Mouse (Mus musculus) MEL (cell line): ENCODE results near the gene Nlrc4. TPM values are rescaled to one million over a fixed set of nuclear protein-coding genes. Genes with fewer than 3 reads are reported as not detected.

Experiments used
- DNase-seq: peaks from one replicate; pipeline ENCODE4 v3.0.0; 2011; ENCODE audit warnings: low read depth, low spot score
- H3K27ac ChIP-seq: 2 replicates; pipeline ENCODE4 v1.5.1; 2012; ENCODE audit warnings: low read depth, mild to moderate bottlenecking, control low read depth, low read length, moderate library complexity; ENCODE audit not compliant: control insufficient read depth
- H3K27me3 ChIP-seq, 2 experiments: fragments of 150-350 bp in 1 of 2; sonication (generic) in 1 of 2; 2 replicates each; pipeline ENCODE4 v1.6.1; 2012; ENCODE audit warnings: low read length in 2 of 2, mild to moderate bottlenecking in 2 of 2, improper control_type of control experiment in 1 of 2, moderate library complexity in 1 of 2; ENCODE audit not compliant: insufficient read depth in 2 of 2, control insufficient read depth in 1 of 2
- H3K36me3 ChIP-seq, 2 experiments: 2 replicates each; pipeline ENCODE4 v1.6.1; 2012 to 2014; ENCODE audit warnings: low read length in 2 of 2, improper control_type of control experiment in 1 of 2, inconsistent platforms in 1 of 2, mild to moderate bottlenecking in 1 of 2; ENCODE audit not compliant: insufficient read depth in 2 of 2, control insufficient read depth in 1 of 2
- H3K4me1 ChIP-seq, 2 experiments: fragments of 150-350 bp in 1 of 2; sonication (generic) in 1 of 2; 2 replicates each; pipeline ENCODE4 v1.6.1; 2012; ENCODE audit warnings: low read length in 2 of 2, improper control_type of control experiment in 1 of 2, mild to moderate bottlenecking in 1 of 2; ENCODE audit not compliant: insufficient read depth in 2 of 2, control insufficient read depth in 1 of 2
- H3K4me3 ChIP-seq, 2 experiments: fragments of 150-350 bp in 1 of 2; sonication (generic) in 1 of 2; 2 replicates each; pipeline ENCODE4 v1.5.1; 2012; ENCODE audit warnings: low read depth in 2 of 2, low read length in 2 of 2, mild to moderate bottlenecking in 2 of 2, moderate library complexity in 2 of 2, control low read depth in 1 of 2, improper control_type of control experiment in 1 of 2; ENCODE audit not compliant: control insufficient read depth in 1 of 2, insufficient read depth in 1 of 2
- H3K79me2 ChIP-seq: 2 replicates; pipeline ENCODE4 v1.6.1; 2012; ENCODE audit warnings: mild to moderate bottlenecking, low read length, moderate library complexity; ENCODE audit not compliant: control insufficient read depth, poor library complexity, insufficient read depth
- H3K9ac ChIP-seq: 2 replicates; pipeline ENCODE4 v1.6.1; 2012; ENCODE audit warnings: low read depth, mild to moderate bottlenecking, control low read depth, low read length, moderate library complexity; ENCODE audit not compliant: control insufficient read depth, poor library complexity, severe bottlenecking
- H3K9me3 ChIP-seq: fragments of 150-350 bp; sonication (generic); replicated peaks from 2 replicates; pipeline ENCODE4 v1.6.1; 2012; ENCODE audit warnings: mild to moderate bottlenecking, low read length, improper control_type of control experiment, moderate library complexity; ENCODE audit not compliant: insufficient read depth
- BHLHE40 ChIP-seq: IDR thresholded peaks from 2 replicates; pipeline ENCODE4 v1.6.1; 2012; ENCODE audit warnings: low read depth, mild to moderate bottlenecking, inconsistent platforms, low read length, improper control_type of control experiment, borderline replicate concordance
- CHD1 ChIP-seq: IDR thresholded peaks from 2 replicates; pipeline ENCODE4 v1.6.1; 2012; ENCODE audit warnings: low read depth, mild to moderate bottlenecking, inconsistent platforms, low read length, improper control_type of control experiment
- CHD2 ChIP-seq: IDR thresholded peaks from 2 replicates; pipeline ENCODE4 v1.6.1; 2011; ENCODE audit warnings: low read length, improper control_type of control experiment
- CTCF ChIP-seq, 3 experiments: IDR thresholded peaks in 2 of 3; conservative IDR thresholded peaks in 1 of 3; 2 replicates each; pipeline ENCODE4 v1.5.1; 2011 to 2012; ENCODE audit warnings: low read length in 3 of 3, low read depth in 2 of 3, mild to moderate bottlenecking in 2 of 3, improper control_type of control experiment in 1 of 3, inconsistent platforms in 1 of 3, mixed read lengths in 1 of 3, moderate library complexity in 1 of 3; ENCODE audit not compliant: control insufficient read depth in 1 of 3, insufficient read depth in 1 of 3, poor library complexity in 1 of 3, severe bottlenecking in 1 of 3
- E2F4 ChIP-seq: IDR thresholded peaks from 2 replicates; pipeline ENCODE4 v1.6.1; 2011; ENCODE audit warnings: low read depth, low read length, improper control_type of control experiment, borderline replicate concordance
- ELF1 ChIP-seq: IDR thresholded peaks from 2 replicates; pipeline ENCODE4 v1.6.1; 2014; ENCODE audit warnings: low read depth, mild to moderate bottlenecking, inconsistent platforms, low read length, improper control_type of control experiment, moderate library complexity
- EP300 ChIP-seq, 2 experiments: IDR thresholded peaks; 2 replicates each; pipeline ENCODE4 v1.6.1; 2011; ENCODE audit warnings: improper control_type of control experiment in 2 of 2, low read length in 2 of 2, low read depth in 1 of 2, mild to moderate bottlenecking in 1 of 2
- GATA1 ChIP-seq: IDR thresholded peaks from 2 replicates; pipeline ENCODE4 v1.6.1; 2011; ENCODE audit warnings: low read depth, low read length, improper control_type of control experiment
- HCFC1 ChIP-seq: IDR thresholded peaks from 2 replicates; pipeline ENCODE4 v1.6.1; 2012; ENCODE audit warnings: low read depth, mild to moderate bottlenecking, inconsistent platforms, low read length, improper control_type of control experiment, moderate library complexity
- MAX ChIP-seq: IDR thresholded peaks from 2 replicates; pipeline ENCODE4 v1.6.1; 2011; ENCODE audit warnings: low read length, improper control_type of control experiment
- MEF2A ChIP-seq: IDR thresholded peaks from 2 replicates; pipeline ENCODE4 v1.6.1; 2014; ENCODE audit warnings: low read depth, mild to moderate bottlenecking, inconsistent platforms, low read length, improper control_type of control experiment; ENCODE audit not compliant: poor library complexity, insufficient replicate concordance, severe bottlenecking; ENCODE audit errors: extremely low read depth
- NELFE ChIP-seq: IDR thresholded peaks from 2 replicates; pipeline ENCODE4 v1.6.1; 2011; ENCODE audit warnings: low read depth, low read length, improper control_type of control experiment
- NRF1 ChIP-seq: IDR thresholded peaks from 2 replicates; pipeline ENCODE4 v1.6.1; 2014; ENCODE audit warnings: low read depth, mild to moderate bottlenecking, inconsistent platforms, low read length, improper control_type of control experiment, moderate library complexity; ENCODE audit not compliant: poor library complexity, insufficient read depth, severe bottlenecking
- POLR2A ChIP-seq, 2 experiments: IDR thresholded peaks; 2 replicates each; pipeline ENCODE4 v1.6.1; 2011 to 2012; ENCODE audit warnings: low read length in 2 of 2, mild to moderate bottlenecking in 2 of 2, control low read depth in 1 of 2, improper control_type of control experiment in 1 of 2, low read depth in 1 of 2, moderate library complexity in 1 of 2; ENCODE audit not compliant: control insufficient read depth in 1 of 2, insufficient read depth in 1 of 2, poor library complexity in 1 of 2
- SIN3A ChIP-seq: IDR thresholded peaks from 2 replicates; pipeline ENCODE4 v1.6.1; 2012; ENCODE audit warnings: low read length, improper control_type of control experiment, inconsistent platforms
- TBP ChIP-seq: IDR thresholded peaks from 2 replicates; pipeline ENCODE4 v1.8.0; 2011; ENCODE audit warnings: low read depth, low read length, improper control_type of control experiment
- USF1 ChIP-seq: IDR thresholded peaks from 2 replicates; pipeline ENCODE4 v1.6.1; 2014; ENCODE audit warnings: low read depth, mild to moderate bottlenecking, inconsistent platforms, low read length, improper control_type of control experiment, moderate library complexity
- USF2 ChIP-seq, 2 experiments: IDR thresholded peaks; 2 replicates each; pipeline ENCODE4 v1.6.1; 2011 to 2012; ENCODE audit warnings: improper control_type of control experiment in 2 of 2, low read length in 2 of 2, borderline replicate concordance in 1 of 2, inconsistent platforms in 1 of 2, low read depth in 1 of 2, mild to moderate bottlenecking in 1 of 2; ENCODE audit not compliant: insufficient read depth in 1 of 2
- ZC3H11A ChIP-seq: IDR thresholded peaks from 2 replicates; pipeline ENCODE4 v1.6.1; 2012; ENCODE audit warnings: low read depth, mild to moderate bottlenecking, inconsistent platforms, low read length, improper control_type of control experiment
- ZKSCAN1 ChIP-seq: IDR thresholded peaks from 2 replicates; pipeline ENCODE4 v1.6.1; 2012; ENCODE audit warnings: low read depth, mild to moderate bottlenecking, inconsistent platforms, low read length, improper control_type of control experiment, moderate library complexity
- ZNF384 ChIP-seq: IDR thresholded peaks from 2 replicates; pipeline ENCODE4 v1.6.1; 2012; ENCODE audit warnings: low read depth, mild to moderate bottlenecking, inconsistent platforms, low read length, improper control_type of control experiment
- polyA plus RNA-seq, 2 experiments: library from polyadenylated mRNA; stranded (reverse) in 1 of 2; unstranded in 1 of 2; fragments of >175 nt in 1 of 2; fragments of >200 nt in 1 of 2; gene quantifications; 2 replicates each; pipeline versions ENCODE4 v1.2.1 to v1.2.4; 2012; ENCODE audit warnings: low replicate concordance in 2 of 2, low read depth in 1 of 2; ENCODE audit not compliant: insufficient read length in 2 of 2, insufficient read depth in 1 of 2, missing spikeins in 1 of 2
- total RNA-seq: library from RNA; depleted of rRNA; stranded (reverse); fragments of 300-350 nt; gene quantifications from 2 replicates; pipeline ENCODE4 v1.2.3, GENCODE M21; 2012

Gene Nlrc4
- total and polyA plus RNA-seq, 3 experiments, result 0.04 to 0.47 TPM; not detected in 1

- Histone ChIP-seq H3K27ac (no peak overlapping the region), H3K79me2 (no peaks in the 10 kb centered on the region), H3K4me3 (no peak overlapping the region), H3K27me3 (no peaks in the 10 kb centered on the region; a peak in 2 of 4 replicates), H3K36me3 (peaks cover 0 to 6% of the 10 kb centered on the region in 2 experiments; a peak in 2 of 4 replicates), H3K9me3 (no peaks in the 10 kb centered on the region), H3K9ac (no peak overlapping the region), H3K4me1 (peaks cover 0 to 6% of the 10 kb centered on the region in 2 experiments; a peak in 2 of 4 replicates)
- DNase-seq, result no peak
- TF ChIP-seq NRF1, result no peak
- TF ChIP-seq TBP, result no peak
- TF ChIP-seq USF2 (IDR thresholded peaks at IDR 0.05; ENCODE audit: borderline replicate concordance in 1 of 2, insufficient read depth in 1 of 2, low read depth in 1 of 2, low read length in 2 of 2), result no peak
- no peak for TF ChIP-seq NELFE
These were observed 4.6 kb upstream of the Nlrc4 start for GRCm38 (mm10) chr17:74463510-74463909.

- 0 out of 2 replicates have a peak overlapping the region, but pooled peaks have one; percentile 4 for H3K27ac ChIP-seq
- H3K27me3 ChIP-seq, result no peaks in the 10 kb centered on the region
- H3K9ac ChIP-seq, result no peak overlapping the region
- no peaks in the 10 kb centered on the region for H3K79me2 ChIP-seq
- peak; percentile 51; the same call in 1 of the 2 replicates for TF ChIP-seq GATA1
- TF ChIP-seq SIN3A, result no peak
- TF ChIP-seq NRF1, result no peak
- peak in 1 of 2 experiments; percentile 11; a peak in 1 of 4 replicates for TF ChIP-seq EP300 (IDR thresholded peaks at IDR 0.05; ENCODE audit: low read depth in 1 of 2, low read length in 2 of 2)
- peaks cover 0 to 10% of the 10 kb centered on the region in 2 experiments; a peak in 2 of 4 replicates for H3K36me3 ChIP-seq
- H3K9me3 ChIP-seq, result no peaks in the 10 kb centered on the region
- H3K4me3 ChIP-seq, result no peak overlapping the region
- DNase-seq, result peak; percentile 16
- peaks cover 0 to 14% of the 10 kb centered on the region in 2 experiments; a peak in 2 of 4 replicates for H3K4me1 ChIP-seq
These were observed 817 bp downstream of the Nlrc4 start for GRCm38 (mm10) chr17:74457972-74458677.

GRCm38 (mm10) chr17:74456825-74457224, 2.1 kb downstream of the Nlrc4 start:
- Histone ChIP-seq H3K9ac (no peak overlapping the region), H3K27me3 (no peaks in the 10 kb centered on the region), H3K9me3 (no peaks in the 10 kb centered on the region), H3K36me3 (peaks cover 0 to 10% of the 10 kb centered on the region in 2 experiments; a peak in 2 of 4 replicates), H3K4me1 (peaks cover 0 to 14% of the 10 kb centered on the region in 2 experiments; a peak in 2 of 4 replicates), H3K79me2 (no peaks in the 10 kb centered on the region), H3K27ac (no peak overlapping the region), H3K4me3 (no peak overlapping the region)
- no peak for DNase-seq
- TF ChIP-seq MEF2A, result no peak
- TF ChIP-seq ELF1, result no peak
- TF ChIP-seq MAX, result no peak
- TF ChIP-seq ZNF384, result no peak
- no peak for TF ChIP-seq CHD2
- no peak for TF ChIP-seq CHD1
- no peak for TF ChIP-seq BHLHE40
- TF ChIP-seq CTCF (IDR thresholded peaks at IDR 0.05 in 2 of 3, conservative IDR thresholded peaks at IDR 0.05 in 1 of 3; ENCODE audit: control insufficient read depth in 1 of 3, insufficient read depth in 1 of 3, low read depth in 2 of 3, low read length in 3 of 3, poor library complexity in 1 of 3, severe bottlenecking in 1 of 3), result no peak
- no peak for TF ChIP-seq ZKSCAN1
- no peak for TF ChIP-seq POLR2A (IDR thresholded peaks at IDR 0.05; ENCODE audit: control insufficient read depth in 1 of 2, insufficient read depth in 1 of 2, low read depth in 1 of 2, low read length in 2 of 2, poor library complexity in 1 of 2)
- TF ChIP-seq ZC3H11A, result no peak
- TF ChIP-seq E2F4, result no peak
- TF ChIP-seq HCFC1, result no peak
- TF ChIP-seq USF1, result no peak
